Mouse (Mus musculus) forebrain, embryonic 14.5 days (tissue): ENCODE data around the gene Phlda2. TPM values are rescaled to one million over a fixed set of nuclear protein-coding genes. Genes with fewer than 3 reads are reported as not detected.
A peak's percentile ranks its signal among the peaks of the same experiment; 100 is the strongest.

Experiments
- ATAC-seq: fragments of 200-750 bp; cut with Nextera tagmentation; 2 replicates; pipeline ENCODE4 v1.8.0; 2017; ENCODE audit warnings: mild to moderate bottlenecking, moderate library complexity
- DNase-seq: peaks from one replicate; pipeline ENCODE4 v3.0.0-alpha.2; 2015; ENCODE audit warnings: low spot score
- H3K27ac ChIP-seq: fragments of 300-500 bp; sonication (generic); 2 replicates; pipeline ENCODE4 v1.5.1; 2014; ENCODE audit warnings: low read depth, mild to moderate bottlenecking, control low read depth, low read length, moderate library complexity
- H3K27me3 ChIP-seq: fragments of 300-500 bp; sonication (generic); replicated peaks from 2 replicates; pipeline ENCODE4 v1.6.1; 2014; ENCODE audit warnings: low read length, control low read depth, mixed read lengths; ENCODE audit not compliant: control insufficient read depth, insufficient read depth
- H3K36me3 ChIP-seq: fragments of 300-500 bp; sonication (generic); 2 replicates; pipeline ENCODE4 v1.6.1; 2014; ENCODE audit warnings: low read length, control low read depth; ENCODE audit not compliant: control insufficient read depth, insufficient read depth
- H3K4me1 ChIP-seq: fragments of 300-500 bp; sonication (generic); 2 replicates; pipeline ENCODE4 v1.6.1; 2014; ENCODE audit warnings: antibody characterized with exemption, low read length, control low read depth; ENCODE audit not compliant: control insufficient read depth, insufficient read depth
- H3K4me2 ChIP-seq: fragments of 300-500 bp; sonication (generic); 2 replicates; pipeline ENCODE4 v1.6.1; 2014; ENCODE audit warnings: mild to moderate bottlenecking, control low read depth, low read length
- H3K4me3 ChIP-seq: fragments of 300-500 bp; sonication (generic); 2 replicates; pipeline ENCODE4 v1.5.1; 2014; ENCODE audit warnings: low read depth, low read length, control low read depth
- H3K9ac ChIP-seq: fragments of 300-500 bp; sonication (generic); 2 replicates; pipeline ENCODE4 v1.6.1; 2014; ENCODE audit warnings: mild to moderate bottlenecking, low read length, control low read depth, moderate library complexity
- H3K9me3 ChIP-seq: fragments of 300-500 bp; sonication (generic); replicated peaks from 2 replicates; pipeline ENCODE4 v1.6.1; 2016; ENCODE audit warnings: low read length, control low read depth, mixed read lengths; ENCODE audit not compliant: control insufficient read depth
- WGBS: fragments of 180-500 bp; shearing (Covaris S2); extraction: QIAGEN DNeasy Blood & Tissue Kit; methylation state at CpG from one replicate; pipeline ENCODE4 v1.1.7; 2014; 5-methylcytosine and 5-hydroxymethylcytosine counted together
- polyA plus RNA-seq: library from polyadenylated mRNA; unstranded; fragments of >200 nt; fragmentation: Nextera tagmentation; extraction: Ambion mirVana; gene quantifications from 2 replicates; pipeline ENCODE4 v1.2.1, GENCODE M21; 2014

Gene Phlda2
- polyA plus RNA-seq, 1 experiment from 2014 or later, result 0.32 TPM

DNA sequence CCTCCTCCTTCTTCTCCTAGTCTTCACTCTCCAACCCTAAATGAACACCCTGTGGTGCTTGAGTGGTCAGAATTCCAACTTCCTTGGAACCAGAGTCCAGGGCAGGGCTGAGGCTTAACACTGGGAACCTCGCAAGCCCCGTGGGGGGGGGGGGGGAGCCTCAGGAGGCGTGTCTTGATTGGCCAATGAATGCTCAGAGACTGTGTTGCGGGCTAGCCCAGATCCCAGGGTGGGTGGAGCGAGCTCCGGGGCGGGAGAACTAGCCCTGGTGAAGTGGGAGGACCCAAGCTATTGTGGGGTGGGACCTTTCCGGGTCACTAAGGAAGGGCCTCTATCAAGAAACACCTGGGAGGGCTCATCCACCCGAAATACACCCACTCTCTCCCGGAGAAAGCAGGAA, 28.1 kb downstream of the Phlda2 start:
- 40% methylated on average over 10 of the region's 10 CpGs for WGBS
- no peak overlapping the region for H3K4me3 ChIP-seq
- H3K27ac ChIP-seq, result no peak overlapping the region
- no peaks in the 10 kb centered on the region for H3K4me1 ChIP-seq
- no peak for DNase-seq
- no peak overlapping the region for H3K4me2 ChIP-seq
- H3K27me3 ChIP-seq, result no peaks in the 10 kb centered on the region
- no peaks in the 10 kb centered on the region for H3K9me3 ChIP-seq
- ATAC-seq, result no peak
- H3K36me3 ChIP-seq, result no peaks in the 10 kb centered on the region
- no peak overlapping the region for H3K9ac ChIP-seq

DNA sequence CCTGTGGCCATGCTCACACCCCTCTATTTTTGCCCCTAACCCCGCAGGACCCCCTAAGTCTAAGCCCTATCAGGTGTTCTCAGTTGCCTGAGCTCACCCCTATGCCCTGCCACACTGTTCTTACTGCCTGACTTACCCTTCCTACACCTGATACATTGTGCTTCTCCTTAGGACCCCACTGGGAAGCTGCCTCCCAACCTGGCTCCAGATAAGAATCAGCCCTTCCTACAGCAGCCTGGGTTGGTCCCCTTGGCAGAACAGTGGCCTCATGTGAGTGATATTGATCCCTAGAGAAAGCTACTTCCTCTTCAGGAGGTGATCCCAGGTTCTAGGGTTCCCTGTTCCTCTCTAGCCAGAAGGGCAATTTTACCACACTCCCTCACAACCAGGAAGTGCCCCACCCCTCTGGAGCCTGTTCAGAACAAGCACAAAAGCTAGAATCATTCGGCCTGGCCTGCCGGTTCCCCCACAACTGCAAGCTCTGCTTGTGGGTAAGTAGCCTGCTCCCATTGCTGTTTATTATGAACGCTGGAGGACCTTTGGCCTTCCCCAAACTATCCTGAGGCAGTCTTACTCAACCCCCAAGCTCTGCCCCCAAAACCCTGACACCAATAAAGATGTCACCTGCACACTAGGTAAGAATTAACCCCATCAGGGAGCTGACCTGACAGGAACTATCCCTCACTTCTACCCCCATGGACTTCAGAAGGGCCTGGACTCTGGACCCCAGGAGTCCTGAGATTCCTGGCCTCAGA, 29.4 kb downstream of the Phlda2 start, which contains the start of gene Slc22a18:
Gene Slc22a18, plus strand, starts transcription at position 390 of the 755 bp plus-strand sequence.
- Histone ChIP-seq H3K36me3 (no peaks in the 10 kb centered on the region), H3K4me1 (no peaks in the 10 kb centered on the region), H3K4me2 (no peak within 1 kb of the TSS), H3K9ac (no peak within 1 kb of the TSS), H3K9me3 (no peaks in the 10 kb centered on the region), H3K27ac (no peak within 1 kb of the TSS), H3K27me3 (0 out of 2 replicates have a peak, but pooled peaks cover 4% of the 10 kb centered on the region), H3K4me3 (no peak within 1 kb of the TSS)
- no peak for DNase-seq
- 45% methylated on average over 4 of the region's 4 CpGs for WGBS
- ATAC-seq, result no peak

- ATAC-seq (peak; percentile 63), DNase-seq (peak; percentile 88)
- Histone ChIP-seq H3K4me3 (no peak overlapping the region), H3K36me3 (no peaks in the 10 kb centered on the region), H3K9me3 (no peaks in the 10 kb centered on the region), H3K4me1 (peaks cover 8% of the 10 kb centered on the region), H3K9ac (no peak overlapping the region), H3K27me3 (peaks cover 11% of the 10 kb centered on the region; the same call in 1 of the 2 replicates), H3K4me2 (no peak overlapping the region), H3K27ac (no peak overlapping the region)
- 18% methylated on average over 8 of the region's 8 CpGs for WGBS
Observed at GRCm38 (mm10) chr7:143469946-143470345, 33.0 kb downstream of the Phlda2 start.

DNA sequence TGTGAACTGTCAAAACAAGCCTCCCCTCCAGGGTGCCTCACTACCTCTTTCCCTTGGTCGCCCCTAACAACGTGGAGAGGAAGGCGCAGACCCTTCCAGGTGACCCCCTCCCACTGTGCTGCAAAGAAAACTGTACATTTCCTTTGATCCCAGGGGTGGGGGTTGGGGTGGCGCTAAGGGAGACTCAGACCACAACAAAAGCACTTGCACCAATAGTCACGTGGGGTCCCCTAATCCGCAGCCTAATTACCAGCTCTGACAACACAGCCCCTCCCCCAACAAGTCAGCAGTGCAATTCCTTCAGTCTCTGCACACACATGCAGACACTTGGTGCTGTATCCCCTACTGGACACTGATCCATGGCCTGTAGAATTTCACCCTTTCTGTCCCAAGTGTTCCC, 35.2 kb downstream of the Phlda2 start:
- WGBS, result 0% methylated on average over 6 of the region's 6 CpGs
- Histone ChIP-seq H3K36me3 (no peaks in the 10 kb centered on the region), H3K9me3 (no peaks in the 10 kb centered on the region), H3K27me3 (peaks cover 11% of the 10 kb centered on the region; the same call in 1 of the 2 replicates), H3K4me1 (peaks cover 10% of the 10 kb centered on the region), H3K9ac (no peak overlapping the region), H3K4me2 (no peak overlapping the region), H3K4me3 (no peak overlapping the region), H3K27ac (no peak overlapping the region)
- ATAC-seq (peak; percentile 3; the same call in 1 of the 2 replicates), DNase-seq (peak; percentile 57)

DNA sequence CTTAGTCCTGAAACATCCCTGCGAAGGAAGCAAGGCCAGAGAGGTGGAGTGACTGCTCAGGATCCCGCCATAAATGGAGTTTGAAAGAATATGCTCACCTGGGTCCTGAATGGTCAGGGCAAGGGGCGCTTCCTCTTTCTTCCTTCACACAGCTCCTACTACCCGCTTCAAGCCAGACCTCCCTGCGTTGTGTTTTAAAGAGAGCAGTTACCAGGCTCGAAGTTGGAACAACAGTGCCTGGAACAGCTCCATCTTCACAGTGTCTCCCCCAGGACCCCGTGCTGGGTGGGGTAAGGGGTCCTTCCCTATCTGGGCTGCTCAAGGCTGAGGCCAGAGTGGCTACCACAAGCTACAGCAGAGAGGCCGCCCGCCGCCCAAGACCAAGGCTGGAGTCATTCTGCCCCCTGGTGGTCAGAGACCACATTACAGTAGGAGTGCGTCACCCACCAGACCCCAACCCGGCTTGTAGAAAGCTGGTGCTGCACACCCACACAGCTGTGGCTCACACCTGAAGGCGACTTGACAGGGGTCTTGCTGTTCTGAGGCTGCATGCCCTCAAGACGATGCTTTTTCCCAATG, 36.8 kb downstream of the Phlda2 start:
- peak; percentile 38 for ATAC-seq
- DNase-seq, result peak; percentile 81
- Histone ChIP-seq H3K27ac (no peak overlapping the region), H3K4me2 (no peak overlapping the region), H3K4me3 (no peak overlapping the region), H3K36me3 (no peaks in the 10 kb centered on the region), H3K27me3 (peaks cover 11% of the 10 kb centered on the region; the same call in 1 of the 2 replicates), H3K9ac (no peak overlapping the region), H3K4me1 (peaks cover 10% of the 10 kb centered on the region), H3K9me3 (no peaks in the 10 kb centered on the region)
- 34% methylated on average over 14 of the region's 14 CpGs for WGBS

- Histone ChIP-seq H3K9me3 (peaks cover 3% of the 10 kb centered on the region; the same call in 1 of the 2 replicates), H3K27ac (no peak overlapping the region), H3K4me1 (peaks cover 10% of the 10 kb centered on the region), H3K4me2 (peak overlapping the region; percentile 59), H3K4me3 (peak overlapping the region; percentile 28), H3K36me3 (no peaks in the 10 kb centered on the region), H3K9ac (peak overlapping the region; percentile 43; the same call in 1 of the 2 replicates), H3K27me3 (peaks cover 11% of the 10 kb centered on the region; the same call in 1 of the 2 replicates)
- ATAC-seq, result no peak
- WGBS, result 33% methylated on average over 56 of the region's 56 CpGs
- DNase-seq, result no peak
Observed at GRCm38 (mm10) chr7:143464811-143465560, 38.0 kb downstream of the Phlda2 start.

- 37% methylated on average over 11 of the region's 11 CpGs for WGBS
- no peak overlapping the region for H3K9ac ChIP-seq
- peaks cover 11% of the 10 kb centered on the region; the same call in 1 of the 2 replicates for H3K27me3 ChIP-seq
- H3K27ac ChIP-seq, result no peak overlapping the region
- H3K4me3 ChIP-seq, result no peak overlapping the region
- no peak overlapping the region for H3K4me2 ChIP-seq
- no peaks in the 10 kb centered on the region for H3K36me3 ChIP-seq
- ATAC-seq (no peak), DNase-seq (peak; percentile 83)
- H3K4me1 ChIP-seq, result peaks cover 10% of the 10 kb centered on the region
- peaks cover 6% of the 10 kb centered on the region; the same call in 1 of the 2 replicates for H3K9me3 ChIP-seq
Observed at GRCm38 (mm10) chr7:143463865-143464415, 39.0 kb downstream of the Phlda2 start.

DNA sequence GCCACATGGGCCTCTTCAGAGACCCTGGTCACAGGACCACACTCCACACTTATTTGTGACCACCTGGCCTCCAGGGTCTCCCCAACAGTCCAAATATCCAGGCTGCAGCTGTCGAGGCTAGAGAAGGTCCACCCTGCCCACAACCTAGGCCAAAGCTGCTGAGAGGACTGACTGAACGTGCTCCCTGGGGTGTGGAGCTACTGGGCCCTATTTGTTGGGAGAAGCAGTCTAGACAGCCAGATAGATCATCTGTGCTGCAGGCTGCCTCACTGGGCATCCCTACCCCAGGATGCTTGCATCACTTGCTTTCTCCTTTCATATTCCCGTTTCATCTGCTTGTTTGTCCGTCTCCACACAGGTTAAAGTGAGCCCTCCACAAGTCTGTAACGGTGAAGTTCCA, 40.4 kb downstream of the Phlda2 start:
- ATAC-seq (no peak), DNase-seq (no peak)
- no peak overlapping the region for H3K27ac ChIP-seq
- H3K4me2 ChIP-seq, result no peak overlapping the region
- peaks cover 13% of the 10 kb centered on the region; the same call in 1 of the 2 replicates for H3K27me3 ChIP-seq
- H3K4me1 ChIP-seq, result peaks cover 6% of the 10 kb centered on the region
- H3K9ac ChIP-seq, result no peak overlapping the region
- 79% methylated on average over 5 of the region's 5 CpGs for WGBS
- H3K9me3 ChIP-seq, result peaks cover 6% of the 10 kb centered on the region; the same call in 1 of the 2 replicates
- no peaks in the 10 kb centered on the region for H3K36me3 ChIP-seq
- no peak overlapping the region for H3K4me3 ChIP-seq
